Mouse (Mus musculus): ENCODE measurements around the gene Unc13a. TPM values are rescaled to one million over a fixed set of nuclear protein-coding genes. Genes with fewer than 3 reads are reported as not detected.
"Not testable (repeated sequence)": the region's sequence is repeated elsewhere in the genome, so short reads cannot be mapped to it uniquely, and the experiment has no call there.

The Unc13a gene
- polyA plus RNA-seq, 1 experiment from 2014 or later: 18.9 TPM

GRCm38 (mm10) chr8:71695456-71695855 is 23.9 kb upstream of the Unc13a start:
- not testable (repeated sequence) for H3K9ac ChIP-seq (replicated peaks; ENCODE audit: low read length); H3K27ac ChIP-seq (replicated peaks; ENCODE audit: low read depth, low read length); H3K4me3 ChIP-seq (replicated peaks; ENCODE audit: low read depth, low read length); ATAC-seq (ENCODE audit: low FRiP score, low TSS enrichment); DNase-seq; H3K4me2 ChIP-seq (ENCODE audit: low read length); H3K36me3 ChIP-seq (ENCODE audit: control insufficient read depth, insufficient read depth, low read length); H3K4me1 ChIP-seq (ENCODE audit: control insufficient read depth, insufficient read depth, low read length); H3K9me3 ChIP-seq (ENCODE audit: control insufficient read depth, low read length)
- WGBS: 62% methylated on average over 12 of the region's 12 CpGs
- peaks cover 62% of the 10 kb centered on the region for H3K27me3 ChIP-seq (ENCODE audit: control insufficient read depth, insufficient read depth, low read length)

GRCm38 (mm10) chr8:71693166-71694041 is 21.8 kb upstream of the Unc13a start:
- no peaks in the 10 kb centered on the region for H3K9me3 ChIP-seq (ENCODE audit: control insufficient read depth, low read length)
- H3K27ac ChIP-seq (replicated peaks; ENCODE audit: low read depth, low read length): no peak overlapping the region
- peaks cover 75% of the 10 kb centered on the region for H3K27me3 ChIP-seq (ENCODE audit: control insufficient read depth, insufficient read depth, low read length)
- no peaks in the 10 kb centered on the region for H3K36me3 ChIP-seq (ENCODE audit: control insufficient read depth, insufficient read depth, low read length)
- no peak; the same call in 1 of the 2 replicates for ATAC-seq (ENCODE audit: low FRiP score, low TSS enrichment)
- 10% methylated on average over 68 of the region's 68 CpGs for WGBS
- DNase-seq: peak; percentile 44
- peak overlapping the region; percentile 16 for H3K4me2 ChIP-seq (ENCODE audit: low read length)
- no peaks in the 10 kb centered on the region; the same call in 1 of the 2 replicates for H3K4me1 ChIP-seq (ENCODE audit: control insufficient read depth, insufficient read depth, low read length)
- peak overlapping the region; percentile 7 for H3K4me3 ChIP-seq (replicated peaks; ENCODE audit: low read depth, low read length)
- no peak overlapping the region for H3K9ac ChIP-seq (replicated peaks; ENCODE audit: low read length)

GRCm38 (mm10) chr8:71692509-71692908 is 21.0 kb upstream of the Unc13a start:
- Histone ChIP-seq H3K4me1 (ENCODE audit: control insufficient read depth, insufficient read depth, low read length) (no peaks in the 10 kb centered on the region; the same call in 1 of the 2 replicates), H3K4me3 (replicated peaks; ENCODE audit: low read depth, low read length) (0 out of 2 replicates have a peak overlapping the region, but pooled peaks have one; percentile 2), H3K27me3 (ENCODE audit: control insufficient read depth, insufficient read depth, low read length) (peaks cover 84% of the 10 kb centered on the region), H3K4me2 (ENCODE audit: low read length) (no peak overlapping the region; the same call in 1 of the 2 replicates), H3K36me3 (ENCODE audit: control insufficient read depth, insufficient read depth, low read length) (no peaks in the 10 kb centered on the region), H3K27ac (replicated peaks; ENCODE audit: low read depth, low read length) (no peak overlapping the region), H3K9ac (replicated peaks; ENCODE audit: low read length) (no peak overlapping the region), H3K9me3 (ENCODE audit: control insufficient read depth, low read length) (no peaks in the 10 kb centered on the region)
- ATAC-seq (ENCODE audit: low FRiP score, low TSS enrichment) (no peak), DNase-seq (no peak)
- WGBS: 2% methylated on average over 30 of the region's 30 CpGs

DNA sequence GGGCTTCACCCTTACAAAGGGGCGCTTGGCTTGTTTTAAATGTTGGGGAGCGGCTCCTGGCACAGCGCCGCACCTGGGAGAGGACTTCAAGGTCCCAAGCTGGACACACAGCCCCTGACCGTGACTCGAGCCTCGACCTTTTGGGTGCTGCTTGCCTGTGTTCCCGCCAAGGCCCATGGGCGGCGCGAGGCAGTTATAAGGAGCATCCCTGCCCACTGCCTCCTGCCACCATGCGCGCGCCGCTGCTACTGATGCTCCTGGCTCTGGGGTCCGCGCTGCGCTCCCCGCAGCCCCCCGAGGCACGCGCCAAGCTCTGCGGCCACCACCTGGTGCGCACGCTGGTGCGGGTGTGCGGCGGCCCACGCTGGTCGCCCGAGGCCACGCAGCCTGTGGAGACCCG is 17.5 kb upstream of the Unc13a start, which contains the start of gene Insl3:
Gene Insl3 (plus strand): TSS at position 187 of the 400 bp plus-strand sequence.
- WGBS: 6% methylated on average over 33 of the region's 33 CpGs
- ATAC-seq (ENCODE audit: low FRiP score, low TSS enrichment): no peak
- H3K4me3 ChIP-seq (replicated peaks; ENCODE audit: low read depth, low read length): no peak within 1 kb of the TSS

GRCm38 (mm10) chr8:71687616-71688015 is 16.1 kb upstream of the Unc13a start:
- ATAC-seq (ENCODE audit: low FRiP score, low TSS enrichment): no peak
- under 1% methylated on average over 8 of the region's 8 CpGs for WGBS
- no peak for DNase-seq
- Histone ChIP-seq H3K27me3 (ENCODE audit: control insufficient read depth, insufficient read depth, low read length) (peaks cover 100% of the 10 kb centered on the region), H3K4me2 (ENCODE audit: low read length) (no peak overlapping the region), H3K27ac (replicated peaks; ENCODE audit: low read depth, low read length) (no peak overlapping the region), H3K9ac (replicated peaks; ENCODE audit: low read length) (no peak overlapping the region), H3K9me3 (ENCODE audit: control insufficient read depth, low read length) (no peaks in the 10 kb centered on the region), H3K36me3 (ENCODE audit: control insufficient read depth, insufficient read depth, low read length) (no peaks in the 10 kb centered on the region), H3K4me3 (replicated peaks; ENCODE audit: low read depth, low read length) (no peak overlapping the region), H3K4me1 (ENCODE audit: control insufficient read depth, insufficient read depth, low read length) (0 out of 2 replicates have a peak, but pooled peaks cover 14% of the 10 kb centered on the region)

More for the DNA sequence above, 17.5 kb upstream of the Unc13a start, which contains the start of gene Insl3:
- Histone ChIP-seq H3K27ac (replicated peaks; ENCODE audit: low read depth, low read length) (no peak within 1 kb of the TSS), H3K4me1 (ENCODE audit: control insufficient read depth, insufficient read depth, low read length) (peaks cover 14% of the 10 kb centered on the region; the same call in 1 of the 2 replicates), H3K4me2 (ENCODE audit: low read length) (no peak within 1 kb of the TSS), H3K9ac (replicated peaks; ENCODE audit: low read length) (no peak within 1 kb of the TSS), H3K36me3 (ENCODE audit: control insufficient read depth, insufficient read depth, low read length) (no peaks in the 10 kb centered on the region), H3K9me3 (ENCODE audit: control insufficient read depth, low read length) (no peaks in the 10 kb centered on the region), H3K27me3 (ENCODE audit: control insufficient read depth, insufficient read depth, low read length) (peaks cover 100% of the 10 kb centered on the region)
- DNase-seq: no peak

DNA sequence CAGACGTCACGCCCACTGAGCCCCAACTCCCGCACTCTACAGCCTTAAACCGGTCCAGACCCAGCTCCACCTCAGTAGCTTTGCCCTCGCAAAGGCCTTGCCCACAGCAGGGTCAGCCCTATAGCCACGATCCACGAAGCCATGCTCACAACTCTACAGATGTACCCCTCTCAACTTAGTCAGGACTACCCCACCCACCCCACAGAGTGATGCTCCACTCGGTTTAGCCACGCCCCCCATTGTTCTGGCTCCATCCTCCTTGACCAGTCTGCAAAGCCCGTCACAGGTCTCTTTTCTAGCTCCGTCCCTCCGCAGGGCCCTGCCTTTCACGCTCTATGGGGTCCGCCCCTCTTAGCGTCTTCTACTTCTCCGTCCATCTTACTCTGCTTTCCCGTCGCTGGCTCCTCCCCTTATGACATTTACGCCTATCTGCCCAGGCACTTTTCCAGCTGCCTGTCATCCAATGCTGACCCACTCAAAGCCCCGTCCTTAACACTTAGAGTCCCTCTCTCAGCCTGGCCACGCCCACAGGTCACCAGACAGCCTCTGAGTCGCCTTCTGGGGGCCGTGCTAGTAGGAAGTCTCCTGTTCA is 14.7 kb upstream of the Unc13a start:
- Histone ChIP-seq H3K36me3 (ENCODE audit: control insufficient read depth, insufficient read depth, low read length) (no peaks in the 10 kb centered on the region), H3K4me1 (ENCODE audit: control insufficient read depth, insufficient read depth, low read length) (0 out of 2 replicates have a peak, but pooled peaks cover 14% of the 10 kb centered on the region), H3K4me2 (ENCODE audit: low read length) (peak overlapping the region; percentile 65), H3K9me3 (ENCODE audit: control insufficient read depth, low read length) (no peaks in the 10 kb centered on the region), H3K4me3 (replicated peaks; ENCODE audit: low read depth, low read length) (peak overlapping the region; percentile 39), H3K27ac (replicated peaks; ENCODE audit: low read depth, low read length) (no peak overlapping the region), H3K27me3 (ENCODE audit: control insufficient read depth, insufficient read depth, low read length) (peaks cover 100% of the 10 kb centered on the region), H3K9ac (replicated peaks; ENCODE audit: low read length) (peak overlapping the region; percentile 47; the same call in 1 of the 2 replicates)
- DNase-seq (peak; percentile 52), ATAC-seq (ENCODE audit: low FRiP score, low TSS enrichment) (peak; percentile 43)
- WGBS: 2% methylated on average over 23 of the region's 23 CpGs

GRCm38 (mm10) chr8:71685573-71685972 is 14.0 kb upstream of the Unc13a start:
- H3K27ac ChIP-seq (replicated peaks; ENCODE audit: low read depth, low read length): no peak overlapping the region
- H3K9me3 ChIP-seq (ENCODE audit: control insufficient read depth, low read length): no peaks in the 10 kb centered on the region
- DNase-seq: peak; percentile 77
- peak overlapping the region; percentile 65 for H3K4me2 ChIP-seq (ENCODE audit: low read length)
- H3K4me3 ChIP-seq (replicated peaks; ENCODE audit: low read depth, low read length): peak overlapping the region; percentile 39
- 1% methylated on average over 29 of the region's 29 CpGs for WGBS
- peaks cover 100% of the 10 kb centered on the region for H3K27me3 ChIP-seq (ENCODE audit: control insufficient read depth, insufficient read depth, low read length)
- H3K4me1 ChIP-seq (ENCODE audit: control insufficient read depth, insufficient read depth, low read length): 0 out of 2 replicates have a peak, but pooled peaks cover 14% of the 10 kb centered on the region
- peak overlapping the region; percentile 47; the same call in 1 of the 2 replicates for H3K9ac ChIP-seq (replicated peaks; ENCODE audit: low read length)
- H3K36me3 ChIP-seq (ENCODE audit: control insufficient read depth, insufficient read depth, low read length): no peaks in the 10 kb centered on the region
- peak; percentile 21; the same call in 1 of the 2 replicates for ATAC-seq (ENCODE audit: low FRiP score, low TSS enrichment)

DNA sequence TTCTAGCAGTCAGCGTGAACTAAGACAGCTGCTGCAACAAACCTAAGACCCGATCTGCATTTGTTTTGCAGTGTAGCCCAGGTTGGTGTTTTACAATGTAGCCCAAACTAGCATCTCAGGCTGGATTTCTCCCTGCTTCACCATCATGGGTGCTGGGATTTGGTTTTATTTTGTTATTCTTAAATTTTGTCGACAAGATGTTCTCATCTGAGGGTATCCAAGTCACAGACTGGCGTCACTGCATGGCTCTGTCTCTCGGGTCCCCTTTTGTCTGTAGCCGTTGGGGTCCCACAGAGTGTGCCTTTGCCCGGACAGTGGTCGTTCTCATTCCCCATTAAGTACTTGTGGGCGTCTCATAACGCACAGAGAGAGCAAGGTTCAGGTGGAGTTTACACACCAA is 13.1 kb upstream of the Unc13a start:
- Histone ChIP-seq H3K27ac (replicated peaks; ENCODE audit: low read depth, low read length) (no peak overlapping the region), H3K4me2 (ENCODE audit: low read length) (no peak overlapping the region), H3K27me3 (ENCODE audit: control insufficient read depth, insufficient read depth, low read length) (peaks cover 100% of the 10 kb centered on the region), H3K36me3 (ENCODE audit: control insufficient read depth, insufficient read depth, low read length) (no peaks in the 10 kb centered on the region), H3K4me3 (replicated peaks; ENCODE audit: low read depth, low read length) (no peak overlapping the region), H3K9ac (replicated peaks; ENCODE audit: low read length) (no peak overlapping the region), H3K4me1 (ENCODE audit: control insufficient read depth, insufficient read depth, low read length) (0 out of 2 replicates have a peak, but pooled peaks cover 14% of the 10 kb centered on the region), H3K9me3 (ENCODE audit: control insufficient read depth, low read length) (no peaks in the 10 kb centered on the region)
- no peak for DNase-seq
- WGBS: 13% methylated on average over 10 of the region's 10 CpGs
- no peak for ATAC-seq (ENCODE audit: low FRiP score, low TSS enrichment)

Measured in midbrain, embryonic 14.5 days (tissue).